Mouse (Mus musculus) liver (tissue): ENCODE results near the gene Igf1r.

ENCODE experiments used
- DNase-seq: peaks from one replicate; pipeline ENCODE4 v3.0.0-alpha.2; 2020; ENCODE audit warnings: mixed read lengths

Igf1r gene

GRCm38 (mm10) chr7:67952777-67953700 lies at the start of gene Igf1r:
TSS of gene Igf1r (plus strand) at chr7:67952827.
- DNase-seq: peak; percentile 68

- no peak for DNase-seq
These were observed 46.3 kb upstream of the Igf1r start for GRCm38 (mm10) chr7:67906358-67906757.

- DNase-seq: no peak
These were observed 44.7 kb upstream of the Igf1r start for GRCm38 (mm10) chr7:67907786-67908400.

- DNase-seq: no peak
These were observed 42.1 kb upstream of the Igf1r start for GRCm38 (mm10) chr7:67910528-67910927.

- DNase-seq: peak; percentile 7
These were observed 41.7 kb upstream of the Igf1r start for GRCm38 (mm10) chr7:67910947-67911346.

- DNase-seq: peak; percentile 7
These were observed 40.8 kb upstream of the Igf1r start for GRCm38 (mm10) chr7:67911841-67912240.

GRCm38 (mm10) chr7:67916960-67917359 lies 35.7 kb upstream of the Igf1r start:
- no peak for DNase-seq

DNA sequence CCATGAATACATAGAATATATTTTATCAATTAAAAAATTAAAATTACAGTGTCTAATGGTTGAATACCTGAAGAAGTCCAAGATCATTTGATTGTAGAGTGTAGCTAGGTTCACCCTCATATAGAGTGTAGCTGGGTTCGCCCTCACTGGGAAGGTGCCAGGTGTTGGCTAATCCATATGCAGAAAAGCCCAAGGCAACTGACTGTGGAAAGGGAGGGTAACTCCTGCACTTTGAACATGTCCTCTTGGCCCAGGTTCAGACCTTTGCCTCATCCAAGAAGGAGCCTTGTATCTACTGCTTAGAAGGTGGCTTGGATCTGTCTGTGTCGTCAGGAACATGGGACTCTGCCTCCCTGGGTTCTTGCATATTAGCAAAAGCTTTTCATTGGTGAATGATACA lies 34.9 kb upstream of the Igf1r start:
- no peak for DNase-seq

DNA sequence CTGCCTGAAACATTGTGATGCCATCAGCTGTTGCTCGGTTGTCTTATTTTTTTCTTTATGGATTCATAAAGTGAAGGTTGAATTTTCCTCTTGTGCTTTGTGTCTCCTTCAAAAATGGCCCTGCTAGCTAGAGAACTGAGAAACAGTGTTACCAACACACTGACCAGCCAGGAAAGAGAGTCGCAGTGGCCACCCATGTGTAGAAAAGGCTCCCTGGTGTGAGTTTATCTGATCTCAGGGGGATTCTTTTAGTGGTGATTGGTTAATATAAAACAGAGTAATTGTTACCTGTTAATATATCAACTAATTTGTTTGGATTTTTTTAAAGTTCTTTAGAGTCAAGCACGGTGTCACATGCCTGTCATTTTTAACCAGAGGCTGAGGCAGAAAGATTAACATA lies 33.2 kb upstream of the Igf1r start:
- DNase-seq: no peak

DNA sequence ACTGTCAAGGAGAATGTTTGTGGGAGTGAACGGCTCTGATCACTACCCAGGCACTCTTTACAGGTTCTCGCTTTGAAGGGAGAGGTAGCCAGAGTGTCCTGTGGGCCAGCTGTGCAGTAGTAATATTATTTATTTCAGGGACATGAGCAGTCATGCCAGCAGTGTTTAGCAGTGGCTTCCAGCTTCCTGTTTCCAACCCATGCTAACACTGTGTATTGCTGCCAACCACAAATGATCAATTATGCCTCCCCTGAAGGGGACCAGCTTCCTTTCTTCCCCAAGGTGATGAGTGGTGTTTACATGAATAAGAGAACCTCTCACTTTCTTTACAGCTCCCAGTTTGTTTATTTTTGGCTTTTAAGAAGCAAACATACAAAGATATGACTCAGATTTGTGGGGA lies 28.4 kb upstream of the Igf1r start:
- DNase-seq: no peak

GRCm38 (mm10) chr7:67930132-67930531 lies 22.5 kb upstream of the Igf1r start:
- no peak for DNase-seq

- no peak for DNase-seq
These were observed 15.8 kb upstream of the Igf1r start for GRCm38 (mm10) chr7:67936801-67937200.

- DNase-seq: no peak
These were observed 8.8 kb upstream of the Igf1r start for GRCm38 (mm10) chr7:67943805-67944204.

- DNase-seq: no peak
These were observed 5.7 kb upstream of the Igf1r start for GRCm38 (mm10) chr7:67946901-67947300.

DNA sequence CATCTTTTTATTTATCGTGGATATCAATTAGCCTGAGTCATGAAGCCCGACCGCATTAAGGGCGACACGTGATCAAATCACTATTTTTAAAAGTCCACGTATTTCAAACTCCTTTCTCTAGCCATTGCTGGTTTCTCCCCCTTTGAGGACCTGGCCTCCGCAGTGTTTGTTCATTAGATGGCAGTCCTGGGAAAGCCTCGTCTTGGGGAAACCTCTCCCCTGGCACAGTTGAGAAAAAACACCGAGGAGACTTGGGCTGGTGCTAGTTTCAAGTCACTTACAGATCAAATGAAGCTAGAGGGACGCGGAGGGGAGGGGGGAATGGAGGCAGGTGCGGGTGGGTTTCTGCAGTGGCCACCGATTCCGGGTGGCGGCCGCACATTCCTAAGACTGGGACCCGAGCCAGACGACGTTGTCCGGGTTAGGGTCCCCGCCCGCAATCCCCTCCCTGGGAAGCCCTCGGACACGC lies 2.2 kb upstream of the Igf1r start:
- no peak for DNase-seq

- peak; percentile 89 for DNase-seq
These were observed 1.7 kb upstream of the Igf1r start for GRCm38 (mm10) chr7:67950815-67951531.

- peak; percentile 91 for DNase-seq
These were observed 1.0 kb upstream of the Igf1r start for GRCm38 (mm10) chr7:67951532-67952035.

- DNase-seq: peak; percentile 83
These were observed 468 bp upstream of the Igf1r start for GRCm38 (mm10) chr7:67952036-67952681.

DNA sequence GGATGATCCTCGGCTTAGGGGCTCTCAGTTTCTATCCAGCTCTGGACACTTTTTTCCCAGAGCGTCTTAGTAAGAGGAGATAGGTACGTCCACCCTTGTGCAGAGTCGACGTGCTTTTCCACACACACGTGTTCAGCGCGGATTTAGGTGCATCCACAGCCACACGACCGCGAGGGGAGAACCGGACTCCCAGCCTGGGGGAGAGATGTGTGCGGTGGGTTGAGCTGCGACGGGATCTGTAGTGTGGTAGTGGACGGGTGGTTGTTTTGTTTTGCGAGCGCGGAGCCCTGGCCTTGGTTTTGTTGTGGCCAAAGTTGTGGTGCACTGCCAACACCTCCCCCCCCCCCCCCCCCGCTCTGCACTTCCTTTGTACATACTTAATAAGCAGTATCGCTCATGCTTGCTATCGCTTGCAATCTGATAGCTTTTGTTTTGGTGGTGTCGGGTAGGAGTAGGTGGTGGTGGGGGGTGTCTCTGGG lies 1.2 kb downstream of the Igf1r start:
- no peak for DNase-seq

DNA sequence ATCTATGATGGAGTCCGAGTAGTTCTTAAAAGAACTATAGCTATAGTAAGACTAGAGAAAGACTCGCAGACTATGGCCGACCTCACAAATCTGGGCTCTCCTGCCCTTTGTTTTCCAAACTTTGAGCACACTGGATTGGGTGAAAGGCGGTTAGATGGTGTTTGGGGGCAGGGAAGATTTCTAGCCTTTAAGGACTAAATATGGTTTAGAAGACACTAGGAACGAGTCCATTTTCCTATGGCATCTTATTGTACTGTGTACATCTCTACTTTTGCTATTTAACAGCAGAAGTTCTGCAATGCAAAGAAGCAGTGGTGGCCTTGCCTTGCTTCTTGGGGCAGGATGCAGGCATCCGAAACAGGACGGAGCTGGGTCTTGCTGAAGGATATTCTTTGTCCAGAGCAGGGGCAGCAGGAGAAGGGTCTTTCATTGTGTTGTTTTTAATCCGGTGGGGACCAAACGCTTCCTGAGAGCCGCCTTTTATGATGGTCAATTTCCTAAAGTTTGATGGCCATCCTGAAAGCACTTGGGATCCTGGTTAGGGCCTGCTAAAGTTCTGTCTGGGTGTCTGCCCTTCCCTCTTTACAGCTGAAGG lies 2.1 kb downstream of the Igf1r start:
- no peak for DNase-seq

GRCm38 (mm10) chr7:67955276-67955675 lies 2.6 kb downstream of the Igf1r start:
- no peak for DNase-seq

DNA sequence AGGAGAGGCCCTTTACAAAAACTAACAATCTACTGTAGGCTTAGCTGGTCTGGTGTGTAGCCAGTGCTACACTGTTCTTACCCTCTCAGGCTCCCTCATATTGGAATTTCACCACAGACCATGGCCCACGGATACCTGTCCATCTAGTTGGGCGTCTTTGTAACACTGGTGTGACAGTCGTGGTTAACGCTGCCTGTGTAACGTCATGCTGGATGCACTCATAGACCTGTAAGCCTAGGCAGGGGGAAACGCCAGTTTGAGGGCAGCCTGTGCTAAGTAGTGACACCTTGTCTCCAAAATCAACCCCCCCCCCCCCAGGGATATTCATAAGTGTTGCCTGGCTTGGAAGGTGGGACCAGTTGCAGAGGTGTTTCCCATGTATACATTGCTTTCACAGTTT lies 4.7 kb downstream of the Igf1r start:
- DNase-seq: no peak
